Mouse (Mus musculus) MEL (cell line): ENCODE measurements at regions not wholly inside any gene's neighbourhood (a gene's known extent, or its start where the extent isn't known, plus 50 kb on each side); places are given as distances from the start of the nearest gene placed in this dataset.

Experiments used
- DNase-seq: peaks from one replicate; pipeline ENCODE4 v3.0.0; 2011; ENCODE audit warnings: low read depth, low spot score
- H3K27ac ChIP-seq: 2 replicates; pipeline ENCODE4 v1.5.1; 2012; ENCODE audit warnings: low read depth, mild to moderate bottlenecking, control low read depth, low read length, moderate library complexity; ENCODE audit not compliant: control insufficient read depth
- H3K27me3 ChIP-seq, 2 experiments: fragments of 150-350 bp in 1 of 2; sonication (generic) in 1 of 2; 2 replicates each; pipeline ENCODE4 v1.6.1; 2012; ENCODE audit warnings: low read length in 2 of 2, mild to moderate bottlenecking in 2 of 2, improper control_type of control experiment in 1 of 2, moderate library complexity in 1 of 2; ENCODE audit not compliant: insufficient read depth in 2 of 2, control insufficient read depth in 1 of 2
- H3K36me3 ChIP-seq, 2 experiments: 2 replicates each; pipeline ENCODE4 v1.6.1; 2012 to 2014; ENCODE audit warnings: low read length in 2 of 2, improper control_type of control experiment in 1 of 2, inconsistent platforms in 1 of 2, mild to moderate bottlenecking in 1 of 2; ENCODE audit not compliant: insufficient read depth in 2 of 2, control insufficient read depth in 1 of 2
- H3K4me1 ChIP-seq, 2 experiments: fragments of 150-350 bp in 1 of 2; sonication (generic) in 1 of 2; 2 replicates each; pipeline ENCODE4 v1.6.1; 2012; ENCODE audit warnings: low read length in 2 of 2, improper control_type of control experiment in 1 of 2, mild to moderate bottlenecking in 1 of 2; ENCODE audit not compliant: insufficient read depth in 2 of 2, control insufficient read depth in 1 of 2
- H3K4me3 ChIP-seq, 2 experiments: fragments of 150-350 bp in 1 of 2; sonication (generic) in 1 of 2; 2 replicates each; pipeline ENCODE4 v1.5.1; 2012; ENCODE audit warnings: low read depth in 2 of 2, low read length in 2 of 2, mild to moderate bottlenecking in 2 of 2, moderate library complexity in 2 of 2, control low read depth in 1 of 2, improper control_type of control experiment in 1 of 2; ENCODE audit not compliant: control insufficient read depth in 1 of 2, insufficient read depth in 1 of 2
- H3K79me2 ChIP-seq: 2 replicates; pipeline ENCODE4 v1.6.1; 2012; ENCODE audit warnings: mild to moderate bottlenecking, low read length, moderate library complexity; ENCODE audit not compliant: control insufficient read depth, poor library complexity, insufficient read depth
- H3K9ac ChIP-seq: 2 replicates; pipeline ENCODE4 v1.6.1; 2012; ENCODE audit warnings: low read depth, mild to moderate bottlenecking, control low read depth, low read length, moderate library complexity; ENCODE audit not compliant: control insufficient read depth, poor library complexity, severe bottlenecking
- H3K9me3 ChIP-seq: fragments of 150-350 bp; sonication (generic); replicated peaks from 2 replicates; pipeline ENCODE4 v1.6.1; 2012; ENCODE audit warnings: mild to moderate bottlenecking, low read length, improper control_type of control experiment, moderate library complexity; ENCODE audit not compliant: insufficient read depth
- BHLHE40 ChIP-seq: IDR thresholded peaks from 2 replicates; pipeline ENCODE4 v1.6.1; 2012; ENCODE audit warnings: low read depth, mild to moderate bottlenecking, inconsistent platforms, low read length, improper control_type of control experiment, borderline replicate concordance
- CHD1 ChIP-seq: IDR thresholded peaks from 2 replicates; pipeline ENCODE4 v1.6.1; 2012; ENCODE audit warnings: low read depth, mild to moderate bottlenecking, inconsistent platforms, low read length, improper control_type of control experiment
- CTCF ChIP-seq, 3 experiments: IDR thresholded peaks in 2 of 3; conservative IDR thresholded peaks in 1 of 3; 2 replicates each; pipeline ENCODE4 v1.5.1; 2011 to 2012; ENCODE audit warnings: low read length in 3 of 3, low read depth in 2 of 3, mild to moderate bottlenecking in 2 of 3, improper control_type of control experiment in 1 of 3, inconsistent platforms in 1 of 3, mixed read lengths in 1 of 3, moderate library complexity in 1 of 3; ENCODE audit not compliant: control insufficient read depth in 1 of 3, insufficient read depth in 1 of 3, poor library complexity in 1 of 3, severe bottlenecking in 1 of 3
- E2F4 ChIP-seq: IDR thresholded peaks from 2 replicates; pipeline ENCODE4 v1.6.1; 2011; ENCODE audit warnings: low read depth, low read length, improper control_type of control experiment, borderline replicate concordance
- EP300 ChIP-seq, 2 experiments: IDR thresholded peaks; 2 replicates each; pipeline ENCODE4 v1.6.1; 2011; ENCODE audit warnings: improper control_type of control experiment in 2 of 2, low read length in 2 of 2, low read depth in 1 of 2, mild to moderate bottlenecking in 1 of 2
- ETS1 ChIP-seq: IDR thresholded peaks from 2 replicates; pipeline ENCODE4 v1.6.1; 2012; ENCODE audit warnings: low read depth, mild to moderate bottlenecking, inconsistent platforms, low read length, improper control_type of control experiment, moderate library complexity
- GABPA ChIP-seq: IDR thresholded peaks from 2 replicates; pipeline ENCODE4 v1.6.1; 2012; ENCODE audit warnings: low read depth, mild to moderate bottlenecking, inconsistent platforms, low read length, improper control_type of control experiment, moderate library complexity
- GATA1 ChIP-seq: IDR thresholded peaks from 2 replicates; pipeline ENCODE4 v1.6.1; 2011; ENCODE audit warnings: low read depth, low read length, improper control_type of control experiment
- HCFC1 ChIP-seq: IDR thresholded peaks from 2 replicates; pipeline ENCODE4 v1.6.1; 2012; ENCODE audit warnings: low read depth, mild to moderate bottlenecking, inconsistent platforms, low read length, improper control_type of control experiment, moderate library complexity
- JUND ChIP-seq: IDR thresholded peaks from 2 replicates; pipeline ENCODE4 v1.6.1; 2011; ENCODE audit warnings: low read depth, mild to moderate bottlenecking, improper control_type of control experiment, low read length
- MAX ChIP-seq: IDR thresholded peaks from 2 replicates; pipeline ENCODE4 v1.6.1; 2011; ENCODE audit warnings: low read length, improper control_type of control experiment
- MAZ ChIP-seq: IDR thresholded peaks from 2 replicates; pipeline ENCODE4 v1.6.1; 2012; ENCODE audit warnings: low read depth, mild to moderate bottlenecking, inconsistent platforms, low read length, improper control_type of control experiment
- MXI1 ChIP-seq: IDR thresholded peaks from 2 replicates; pipeline ENCODE4 v1.6.1; 2011; ENCODE audit warnings: mild to moderate bottlenecking, low read depth, low read length, improper control_type of control experiment
- MYB ChIP-seq: IDR thresholded peaks from 2 replicates; pipeline ENCODE4 v1.6.1; 2011; ENCODE audit warnings: mild to moderate bottlenecking, low read depth, low read length, improper control_type of control experiment
- NELFE ChIP-seq: IDR thresholded peaks from 2 replicates; pipeline ENCODE4 v1.6.1; 2011; ENCODE audit warnings: low read depth, low read length, improper control_type of control experiment
- NRF1 ChIP-seq: IDR thresholded peaks from 2 replicates; pipeline ENCODE4 v1.6.1; 2014; ENCODE audit warnings: low read depth, mild to moderate bottlenecking, inconsistent platforms, low read length, improper control_type of control experiment, moderate library complexity; ENCODE audit not compliant: poor library complexity, insufficient read depth, severe bottlenecking
- POLR2A ChIP-seq, 2 experiments: IDR thresholded peaks; 2 replicates each; pipeline ENCODE4 v1.6.1; 2011 to 2012; ENCODE audit warnings: low read length in 2 of 2, mild to moderate bottlenecking in 2 of 2, control low read depth in 1 of 2, improper control_type of control experiment in 1 of 2, low read depth in 1 of 2, moderate library complexity in 1 of 2; ENCODE audit not compliant: control insufficient read depth in 1 of 2, insufficient read depth in 1 of 2, poor library complexity in 1 of 2
- POLR2AphosphoS2 ChIP-seq: IDR thresholded peaks from 2 replicates; pipeline ENCODE4 v1.6.1; 2011; ENCODE audit warnings: low read length, improper control_type of control experiment
- POLR2AphosphoS5 ChIP-seq: IDR thresholded peaks from 2 replicates; pipeline ENCODE4 v1.6.1; 2012; ENCODE audit warnings: low read depth, borderline replicate concordance, mild to moderate bottlenecking, inconsistent platforms, low read length, moderate library complexity, mixed read lengths
- SIN3A ChIP-seq: IDR thresholded peaks from 2 replicates; pipeline ENCODE4 v1.6.1; 2012; ENCODE audit warnings: low read length, improper control_type of control experiment, inconsistent platforms
- TAL1 ChIP-seq: IDR thresholded peaks from 2 replicates; pipeline ENCODE4 v1.6.1; 2012; ENCODE audit warnings: mild to moderate bottlenecking, inconsistent platforms, low read length, moderate library complexity, mixed read lengths
- TBP ChIP-seq: IDR thresholded peaks from 2 replicates; pipeline ENCODE4 v1.8.0; 2011; ENCODE audit warnings: low read depth, low read length, improper control_type of control experiment
- UBTF ChIP-seq: IDR thresholded peaks from 2 replicates; pipeline ENCODE4 v1.6.1; 2012; ENCODE audit warnings: low read depth, mild to moderate bottlenecking, inconsistent platforms, low read length, improper control_type of control experiment, moderate library complexity, borderline replicate concordance; ENCODE audit not compliant: insufficient read depth
- USF1 ChIP-seq: IDR thresholded peaks from 2 replicates; pipeline ENCODE4 v1.6.1; 2014; ENCODE audit warnings: low read depth, mild to moderate bottlenecking, inconsistent platforms, low read length, improper control_type of control experiment, moderate library complexity
- USF2 ChIP-seq, 2 experiments: IDR thresholded peaks; 2 replicates each; pipeline ENCODE4 v1.6.1; 2011 to 2012; ENCODE audit warnings: improper control_type of control experiment in 2 of 2, low read length in 2 of 2, borderline replicate concordance in 1 of 2, inconsistent platforms in 1 of 2, low read depth in 1 of 2, mild to moderate bottlenecking in 1 of 2; ENCODE audit not compliant: insufficient read depth in 1 of 2
- ZC3H11A ChIP-seq: IDR thresholded peaks from 2 replicates; pipeline ENCODE4 v1.6.1; 2012; ENCODE audit warnings: low read depth, mild to moderate bottlenecking, inconsistent platforms, low read length, improper control_type of control experiment
- ZMIZ1 ChIP-seq: IDR thresholded peaks from 2 replicates; pipeline ENCODE4 v1.6.1; 2012; ENCODE audit warnings: low read depth, mild to moderate bottlenecking, inconsistent platforms, low read length, improper control_type of control experiment, moderate library complexity

- Histone ChIP-seq H3K27me3 (no peaks in the 10 kb centered on the region), H3K36me3 (no peaks in the 10 kb centered on the region), H3K9ac (no peak overlapping the region), H3K4me3 (no peak overlapping the region), H3K27ac (no peak overlapping the region), H3K79me2 (no peaks in the 10 kb centered on the region), H3K9me3 (no peaks in the 10 kb centered on the region), H3K4me1 (no peaks in the 10 kb centered on the region)
- DNase-seq: no peak
- no peak for TF ChIP-seq NELFE
- no peak for TF ChIP-seq CTCF (IDR thresholded peaks at IDR 0.05 in 2 of 3, conservative IDR thresholded peaks at IDR 0.05 in 1 of 3; ENCODE audit: control insufficient read depth in 1 of 3, insufficient read depth in 1 of 3, low read depth in 2 of 3, low read length in 3 of 3, poor library complexity in 1 of 3, severe bottlenecking in 1 of 3)
- TF ChIP-seq GABPA: no peak
- no peak for TF ChIP-seq POLR2A (IDR thresholded peaks at IDR 0.05; ENCODE audit: control insufficient read depth in 1 of 2, insufficient read depth in 1 of 2, low read depth in 1 of 2, low read length in 2 of 2, poor library complexity in 1 of 2)
- TF ChIP-seq SIN3A: no peak
- TF ChIP-seq USF1: no peak
- no peak for TF ChIP-seq TBP
Measured at GRCm38 (mm10) chr1:185865945-185866344, 251.2 kb downstream of the Lyplal1 start.

- Histone ChIP-seq H3K27ac (no peak overlapping the region), H3K79me2 (no peaks in the 10 kb centered on the region), H3K9ac (no peak overlapping the region), H3K4me3 (no peak overlapping the region), H3K9me3 (no peaks in the 10 kb centered on the region), H3K36me3 (no peaks in the 10 kb centered on the region), H3K4me1 (no peaks in the 10 kb centered on the region), H3K27me3 (no peaks in the 10 kb centered on the region)
- no peak for DNase-seq
- TF ChIP-seq ZMIZ1: no peak
- no peak for TF ChIP-seq UBTF
- no peak for TF ChIP-seq POLR2AphosphoS2
- no peak for TF ChIP-seq ETS1
- no peak for TF ChIP-seq GATA1
- TF ChIP-seq MAX: no peak
- TF ChIP-seq MYB: no peak
- TF ChIP-seq CHD1: no peak
Measured at GRCm38 (mm10) chr1:185866612-185867011, 250.5 kb downstream of the Lyplal1 start.

GRCm38 (mm10) chr1:185867018-185867417 is 250.1 kb downstream of the Lyplal1 start:
- TF ChIP-seq NRF1: no peak
- TF ChIP-seq USF2 (IDR thresholded peaks at IDR 0.05; ENCODE audit: borderline replicate concordance in 1 of 2, insufficient read depth in 1 of 2, low read depth in 1 of 2, low read length in 2 of 2): no peak
- no peak for TF ChIP-seq ZC3H11A
- no peak for TF ChIP-seq E2F4
- TF ChIP-seq CHD1: no peak
- no peak for TF ChIP-seq HCFC1
- TF ChIP-seq POLR2A (IDR thresholded peaks at IDR 0.05; ENCODE audit: control insufficient read depth in 1 of 2, insufficient read depth in 1 of 2, low read depth in 1 of 2, low read length in 2 of 2, poor library complexity in 1 of 2): no peak
- TF ChIP-seq BHLHE40: no peak
- TF ChIP-seq MYB: no peak
- TF ChIP-seq MXI1: no peak
- TF ChIP-seq TAL1: no peak
- no peak for TF ChIP-seq GABPA
- no peak for TF ChIP-seq MAZ
- no peak for TF ChIP-seq POLR2AphosphoS2
- TF ChIP-seq POLR2AphosphoS5: no peak
- TF ChIP-seq JUND: no peak
- TF ChIP-seq EP300 (IDR thresholded peaks at IDR 0.05; ENCODE audit: low read depth in 1 of 2, low read length in 2 of 2): no peak
- Histone ChIP-seq H3K36me3 (no peaks in the 10 kb centered on the region), H3K27ac (no peak overlapping the region), H3K4me1 (no peaks in the 10 kb centered on the region), H3K9ac (no peak overlapping the region), H3K79me2 (no peaks in the 10 kb centered on the region), H3K4me3 (no peak overlapping the region), H3K9me3 (no peaks in the 10 kb centered on the region), H3K27me3 (no peaks in the 10 kb centered on the region)
- no peak for DNase-seq
